Mouse (Mus musculus): ENCODE measurements at regions not wholly inside any gene's neighbourhood (a gene's known extent, or its start where the extent isn't known, plus 50 kb on each side); places are given as distances from the start of the nearest gene placed in this dataset.

GRCm38 (mm10) chr13:60123964-60124363 lies 53.2 kb downstream of the Gas1 start:
- no peak for DNase-seq (ENCODE audit: low spot score)

GRCm38 (mm10) chr13:60123174-60123587 lies 54.0 kb downstream of the Gas1 start:
- DNase-seq (ENCODE audit: low spot score) = no peak

GRCm38 (mm10) chr13:60122341-60123173 lies 54.6 kb downstream of the Gas1 start:
- DNase-seq (ENCODE audit: low spot score) = no peak

DNA sequence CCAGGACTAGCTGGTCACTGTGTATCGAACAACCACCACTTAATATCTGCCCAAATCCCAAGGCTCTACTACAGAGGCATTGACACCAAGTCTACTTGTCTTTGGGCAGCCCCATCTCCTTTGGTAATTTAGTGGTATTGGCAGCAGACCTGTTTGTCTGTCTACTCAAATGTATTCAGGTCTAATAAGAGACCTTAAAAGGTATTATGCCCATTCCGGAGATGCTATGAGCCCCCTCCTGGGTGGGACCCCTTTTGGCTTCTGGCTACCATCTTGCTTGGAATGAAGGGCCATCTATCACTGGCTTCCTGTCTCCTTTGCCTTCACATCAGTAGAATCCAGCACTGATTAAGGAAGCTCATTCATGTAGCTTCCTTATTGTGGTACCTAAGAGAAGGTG lies 65.7 kb downstream of the Gas1 start:
- no peak for DNase-seq (ENCODE audit: low spot score)

GRCm38 (mm10) chr13:60110079-60110846 lies 66.9 kb downstream of the Gas1 start:
- DNase-seq (ENCODE audit: low spot score) = peak; percentile 69

- no peak for DNase-seq (ENCODE audit: low spot score)
Measured at GRCm38 (mm10) chr13:60105286-60105685, 71.9 kb downstream of the Gas1 start.

DNA sequence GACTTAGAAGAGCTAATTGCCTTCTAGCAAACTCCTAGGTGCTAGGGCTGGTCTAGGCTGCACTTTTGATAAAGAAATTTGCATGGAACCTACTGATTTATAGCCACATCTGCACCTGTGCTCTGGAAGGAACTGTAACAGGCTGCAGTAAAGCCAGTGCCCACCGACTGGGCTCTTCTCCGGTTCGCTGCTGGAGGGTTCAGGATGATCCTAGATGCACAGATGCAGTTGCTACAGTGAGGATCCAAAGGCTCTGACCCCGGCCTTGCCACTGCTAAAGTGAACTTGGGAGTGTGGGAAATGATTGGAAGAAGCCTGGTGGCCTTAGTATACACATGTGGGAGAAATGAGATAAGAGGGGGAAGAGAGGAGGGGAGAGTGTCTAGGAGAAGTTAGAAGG lies 75.5 kb downstream of the Gas1 start:
- no peak for DNase-seq (ENCODE audit: low spot score)

DNA sequence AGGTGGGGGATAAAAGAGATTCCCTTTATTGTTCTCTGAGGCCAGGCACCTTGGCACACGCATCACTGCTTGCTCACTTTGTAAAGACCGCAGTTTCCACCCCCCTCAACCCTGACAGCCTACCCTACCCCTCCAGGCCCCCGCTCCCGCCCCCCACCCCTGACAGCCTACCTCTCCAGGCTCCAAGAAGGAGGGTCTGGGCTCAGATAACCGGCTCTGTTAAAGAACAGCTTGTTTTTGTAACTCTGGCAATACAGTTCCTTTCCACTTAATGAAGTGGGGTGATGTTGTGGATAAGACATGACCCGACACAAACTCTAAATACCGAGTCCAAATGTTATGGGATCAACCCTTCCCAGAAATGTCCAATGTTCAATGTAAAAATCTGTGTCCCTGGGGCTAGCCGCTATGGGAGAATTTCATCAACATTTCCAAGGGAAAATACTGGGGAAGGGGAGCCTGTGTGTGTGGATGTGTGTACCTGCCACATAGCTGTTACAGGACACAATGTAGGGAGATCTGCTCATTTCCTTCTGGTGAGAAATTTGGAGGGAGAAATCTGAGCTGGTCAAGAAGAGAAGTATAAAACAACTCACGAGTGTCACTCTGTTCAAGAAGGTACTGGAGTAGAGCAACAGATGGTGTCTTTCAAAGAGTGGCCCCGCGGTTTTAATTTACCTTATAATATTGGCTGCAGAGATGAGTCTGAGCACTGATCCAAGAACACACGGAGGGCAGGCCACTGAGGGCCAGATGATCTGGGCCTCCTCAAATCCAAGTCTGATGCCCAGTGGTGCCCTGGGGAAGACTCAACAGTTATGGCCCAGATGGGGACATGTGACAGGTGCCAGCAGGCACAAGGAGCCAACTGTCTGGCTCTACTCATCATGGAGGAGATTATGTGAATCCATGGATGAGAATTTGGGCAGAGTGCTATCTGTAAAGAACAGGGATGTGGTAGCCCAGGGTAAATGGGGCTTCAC lies 76.7 kb downstream of the Gas1 start:
- no peak for DNase-seq (ENCODE audit: low spot score)

DNA sequence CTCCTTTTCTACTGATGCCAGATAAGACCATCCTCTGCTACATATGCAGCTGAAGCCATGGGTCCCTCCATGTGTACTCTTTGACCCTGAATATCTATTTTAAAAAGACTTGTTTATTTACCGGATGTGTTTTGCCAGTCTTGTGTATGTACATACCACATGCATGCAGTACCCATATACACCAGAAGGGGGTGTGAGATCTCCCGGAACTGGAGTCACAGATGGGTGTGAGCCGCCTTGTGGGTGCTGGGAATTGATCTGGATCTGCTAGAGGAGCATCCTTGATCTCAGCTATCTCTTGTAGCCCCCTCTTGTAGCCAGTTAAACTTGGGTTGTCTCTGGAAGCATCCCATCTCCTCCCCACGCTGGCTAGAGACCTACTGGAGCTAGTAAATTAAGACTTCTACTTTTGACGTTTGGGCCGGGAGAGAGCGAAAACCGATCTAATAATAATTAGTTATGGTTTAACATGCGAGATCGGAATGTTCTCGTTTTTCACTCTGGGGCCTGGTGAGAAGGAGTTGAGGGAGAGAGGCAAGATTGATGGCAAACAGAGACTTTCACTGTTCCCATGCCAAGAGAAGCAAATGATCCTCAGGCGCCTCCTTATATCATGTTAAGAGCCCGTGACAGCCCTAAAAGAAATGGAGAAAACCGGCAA lies 77.6 kb downstream of the Gas1 start:
- DNase-seq (ENCODE audit: low spot score) = no peak

DNA sequence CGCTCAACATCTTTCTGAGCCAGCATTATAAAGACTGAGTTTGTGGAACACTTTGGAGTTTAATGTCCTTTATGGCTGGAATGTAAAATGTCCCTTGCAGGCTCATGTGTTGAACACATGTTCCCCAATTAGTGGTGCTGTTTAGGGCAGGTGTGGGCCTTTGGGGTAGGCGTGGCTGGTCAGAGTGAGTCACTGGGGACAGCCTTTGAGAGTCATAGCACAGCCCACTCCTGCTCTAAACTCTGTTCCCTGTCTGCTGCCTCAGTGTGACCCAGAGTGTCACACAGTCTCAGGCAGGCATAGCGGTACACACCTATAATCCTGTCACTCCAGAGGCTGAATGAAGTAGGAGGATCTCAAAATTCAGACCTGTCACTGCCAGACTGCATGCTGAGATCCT lies 78.8 kb downstream of the Gas1 start:
- no peak for DNase-seq (ENCODE audit: low spot score)

GRCm38 (mm10) chr13:60097776-60098175 lies 79.4 kb downstream of the Gas1 start:
- DNase-seq (ENCODE audit: low spot score) = no peak

DNA sequence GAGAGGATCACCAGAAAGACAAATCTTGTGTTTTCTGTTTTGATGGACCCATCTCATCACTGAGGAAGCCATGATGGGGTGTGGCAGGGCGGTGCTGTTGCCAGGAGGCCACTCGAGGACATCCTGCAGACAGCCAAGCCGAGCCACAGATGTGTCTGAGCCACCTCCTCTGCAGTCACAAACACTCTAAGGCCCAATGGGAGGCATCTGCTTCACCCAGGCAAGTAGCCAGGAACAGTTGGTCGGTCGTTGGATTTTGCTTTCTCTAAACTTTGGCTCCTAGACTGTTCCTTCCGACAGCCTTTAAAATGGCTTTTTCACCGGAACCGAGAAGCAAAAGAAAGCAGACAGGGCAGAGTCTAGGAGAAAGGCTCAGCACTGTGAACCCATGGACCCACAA lies 90.5 kb downstream of the Gas1 start:
- DNase-seq (ENCODE audit: low spot score) = peak; percentile 56

GRCm38 (mm10) chr13:60084975-60085374 lies 92.2 kb downstream of the Gas1 start:
- DNase-seq (ENCODE audit: low spot score) = no peak

DNA sequence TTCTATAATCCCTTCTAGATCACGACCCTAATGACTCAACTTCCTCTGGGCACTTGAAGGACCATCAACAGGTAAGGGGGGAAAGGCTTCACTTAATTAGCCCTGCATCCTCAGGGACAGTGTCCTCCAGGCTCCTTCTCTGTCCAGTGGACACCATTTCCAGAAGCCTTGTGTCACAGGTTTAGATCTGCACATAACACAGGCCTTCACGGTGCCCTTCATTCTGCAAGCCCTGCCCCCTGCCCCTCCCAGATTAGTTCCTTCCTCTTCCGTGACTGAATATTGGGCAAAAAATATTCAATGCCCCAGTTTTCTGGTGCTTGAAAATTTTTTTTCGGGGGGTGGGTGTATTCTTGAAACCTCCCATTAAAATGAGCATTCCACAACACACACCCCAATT lies 92.9 kb downstream of the Gas1 start:
- DNase-seq (ENCODE audit: low spot score) = no peak

DNA sequence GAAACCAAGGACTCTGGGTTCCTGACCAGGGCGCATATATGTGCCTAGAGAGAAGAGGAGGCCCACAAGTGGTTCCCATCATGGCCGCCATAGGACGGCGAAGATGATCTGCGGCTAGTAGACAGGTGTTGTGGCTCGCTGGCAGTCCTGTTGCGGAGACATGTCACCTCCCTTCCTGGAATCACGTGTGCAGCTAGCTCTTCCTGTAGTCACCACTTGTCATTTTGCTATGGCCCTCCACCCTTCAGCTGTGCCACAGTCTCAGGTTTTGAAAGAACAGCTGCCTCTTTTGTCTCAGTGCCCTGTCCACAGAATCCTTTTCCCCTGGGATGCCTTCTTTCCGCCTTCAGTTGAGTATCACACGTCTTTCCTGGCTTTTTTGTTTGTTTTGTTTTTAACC lies 97.1 kb downstream of the Gas1 start:
- DNase-seq (ENCODE audit: low spot score) = no peak

- DNase-seq (ENCODE audit: low spot score) = peak; percentile 60
Measured at GRCm38 (mm10) chr13:60078331-60079050, 98.7 kb downstream of the Gas1 start.

- peak; percentile 42 for DNase-seq (ENCODE audit: low spot score)
Measured at GRCm38 (mm10) chr13:60076147-60076800, 100.9 kb downstream of the Gas1 start.

DNA sequence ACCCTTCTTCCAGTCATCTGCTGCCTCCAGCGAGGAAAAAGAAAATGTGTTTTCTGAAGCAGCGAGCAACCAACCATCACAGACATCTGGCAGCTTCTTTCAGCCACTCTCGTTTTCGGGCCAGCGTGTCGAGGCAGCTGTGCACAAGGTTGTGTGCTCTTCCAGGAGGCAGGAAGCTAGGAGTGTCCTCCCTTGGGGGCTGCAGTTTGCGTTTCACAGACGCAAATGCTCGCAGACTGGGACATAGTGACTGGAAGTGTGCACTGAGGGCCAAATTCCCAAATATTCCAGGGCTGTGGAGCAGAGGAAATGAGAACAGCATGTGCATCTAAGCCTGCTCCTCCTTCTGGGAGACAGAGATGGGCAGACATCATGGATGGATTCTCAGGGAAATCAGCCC lies 105.6 kb downstream of the Gas1 start:
- peak; percentile 76 for DNase-seq (ENCODE audit: low spot score)

DNA sequence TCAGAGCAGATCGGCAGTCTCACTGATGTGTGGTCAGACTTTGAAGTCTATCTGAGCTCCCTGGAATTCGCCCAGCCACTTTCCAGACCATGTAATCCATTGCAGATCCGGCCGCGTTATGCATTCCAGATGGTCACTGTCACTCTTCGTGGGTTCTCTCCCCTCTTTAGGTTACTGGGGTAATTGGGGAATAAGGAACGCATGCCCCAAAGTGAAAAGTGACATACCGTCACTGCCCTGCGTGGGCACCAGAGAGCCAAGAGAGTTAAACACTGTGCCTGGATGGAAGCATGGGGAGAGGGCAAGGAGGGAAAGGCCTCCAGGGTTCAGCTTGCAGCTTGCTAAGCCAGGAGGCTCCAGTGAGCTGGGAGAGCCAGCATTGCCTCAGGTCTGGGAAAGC lies 108.0 kb downstream of the Gas1 start:
- DNase-seq (ENCODE audit: low spot score) = peak; percentile 28

DNA sequence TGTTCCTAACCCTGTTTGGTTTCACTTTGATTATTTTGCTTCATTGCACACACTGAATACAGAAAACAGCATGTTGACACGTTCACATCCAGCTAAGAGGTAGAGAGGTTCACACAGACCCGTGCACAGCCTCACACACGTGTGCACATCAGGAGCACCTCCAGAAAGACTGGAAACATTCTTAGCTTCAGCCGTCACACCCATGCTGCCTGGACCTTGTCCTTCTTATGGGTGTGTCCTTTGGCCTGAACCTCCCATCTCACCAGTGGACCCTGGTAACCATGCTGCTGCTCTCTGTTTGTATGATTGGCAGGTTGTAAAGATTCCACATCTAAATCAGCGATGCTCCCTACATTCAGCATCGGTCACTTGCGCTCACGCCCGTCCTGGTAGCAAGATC lies 109.8 kb downstream of the Gas1 start:
- DNase-seq (ENCODE audit: low spot score) = no peak

Data from gastrocnemius, adult 18-20 months (tissue).